Mouse (Mus musculus) spleen, postnatal 4 days (tissue): ENCODE results near the gene Pira2.
"Not testable (repeated sequence)": the region's sequence is repeated elsewhere in the genome, so short reads cannot be mapped to it uniquely, and the experiment has no call there.

Experiments used
- DNase-seq, 2 experiments: peaks; one replicate each; pipeline ENCODE4 v3.0.0; 2022; ENCODE audit warnings: low spot score in 2 of 2

The Pira2 gene

DNA sequence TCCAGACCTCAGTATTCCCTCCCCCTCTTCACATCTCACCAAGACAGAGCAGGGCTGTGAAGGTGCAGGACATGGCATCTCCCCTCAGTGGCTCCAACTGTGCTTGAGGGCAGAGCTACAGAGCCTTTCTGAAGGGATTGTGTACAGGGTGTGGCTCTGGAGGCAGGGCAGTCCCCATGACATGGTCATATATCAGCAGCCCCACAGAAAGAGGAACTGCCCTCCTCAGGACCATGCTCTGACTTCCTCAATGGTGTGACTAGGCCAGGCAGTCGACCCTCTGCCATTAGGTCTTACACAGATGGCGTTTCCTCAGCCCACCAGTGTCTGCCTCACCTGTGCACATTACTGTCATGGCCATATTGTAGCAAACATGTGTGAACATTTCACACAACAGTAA, at the start of gene Pira2:
Gene Pira2, minus strand, starts transcription at position 101 of the 400 bp plus-strand sequence.
- DNase-seq = not testable (repeated sequence)

DNA sequence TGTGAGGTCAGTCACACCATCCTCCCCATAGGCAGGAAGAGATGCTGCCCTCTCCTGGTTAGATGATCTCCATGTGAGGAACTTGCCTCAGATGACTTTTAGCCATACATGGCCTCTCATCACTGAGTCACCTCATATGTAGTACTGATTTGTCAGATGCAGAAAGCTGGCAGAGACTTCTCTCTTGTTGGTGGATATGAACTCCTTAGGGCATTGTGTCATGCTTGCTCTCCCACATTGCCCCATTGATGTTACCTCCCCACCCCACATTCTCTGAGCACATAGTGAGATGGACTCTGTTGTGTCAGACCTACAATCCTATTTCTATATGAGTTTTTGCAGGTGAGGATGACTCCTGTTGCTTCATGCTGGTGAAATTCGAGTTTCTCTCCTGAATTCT, 30.2 kb upstream of the Pira2 start:
- not testable (repeated sequence) for DNase-seq

DNA sequence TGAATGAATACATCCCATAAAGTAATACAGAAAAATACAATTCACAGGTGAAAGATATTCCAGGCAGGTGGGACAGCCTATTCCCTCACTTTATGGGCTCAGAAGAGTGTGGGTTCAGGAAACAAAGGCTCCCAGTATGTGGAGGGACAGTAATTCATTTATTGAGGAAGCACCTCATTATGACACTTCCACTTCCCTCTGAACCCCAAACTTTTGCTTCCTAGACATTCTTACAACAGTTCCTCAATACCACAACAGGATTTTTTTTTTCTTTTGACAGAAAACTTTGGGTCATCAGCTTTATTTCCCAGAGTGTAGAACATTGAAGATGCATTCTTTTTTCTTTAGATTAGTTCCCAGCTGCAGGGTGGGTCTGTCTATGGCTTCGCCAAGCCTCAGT, 7.0 kb downstream of the Pira2 start:
- DNase-seq = not testable (repeated sequence)

GRCm38 (mm10) chr7:3830633-3831032, 14.2 kb downstream of the Pira2 start:
- not testable (repeated sequence) for DNase-seq

DNA sequence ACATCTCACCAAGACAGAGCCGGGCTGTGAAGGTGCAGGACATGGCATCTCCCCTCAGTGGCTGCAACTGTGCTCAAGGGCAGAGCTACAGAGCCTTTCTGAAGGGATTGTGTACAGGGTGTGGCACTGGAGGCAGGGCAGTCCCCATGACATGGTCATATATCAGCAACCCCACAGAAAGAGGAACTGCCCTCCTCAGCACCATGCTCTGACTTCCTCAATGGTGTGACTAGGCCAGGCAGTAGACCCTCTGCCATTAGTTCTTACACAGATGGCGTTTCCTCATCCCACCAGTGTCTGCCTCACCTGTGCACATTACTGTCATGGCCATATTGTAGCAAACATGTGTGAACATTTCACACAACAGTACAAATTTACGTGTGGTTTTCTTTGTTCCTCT, 19.3 kb downstream of the Pira2 start, which contains the start of gene Gm15448:
Gene Gm15448, minus strand, starts transcription at position 89 of the 400 bp plus-strand sequence.
- not testable (repeated sequence) for DNase-seq

DNA sequence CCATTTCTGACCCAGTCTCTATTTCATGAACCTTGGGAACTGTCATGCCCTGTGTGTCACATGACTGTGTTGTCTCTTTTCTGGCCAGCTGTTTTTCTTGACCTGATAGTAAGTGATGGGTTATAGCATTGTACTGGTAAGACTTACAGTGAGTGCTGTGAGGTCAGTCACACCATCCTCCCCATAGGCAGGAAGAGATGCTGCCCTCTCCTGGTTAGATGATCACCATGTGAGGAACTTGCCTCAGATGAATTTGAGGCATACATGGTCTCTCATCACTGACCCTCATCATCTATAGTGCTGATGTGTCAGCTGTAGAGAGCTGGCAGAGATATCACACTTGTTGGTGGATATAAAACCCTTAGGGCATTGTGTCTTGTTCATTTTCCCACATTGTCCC, 32.9 kb downstream of the Pira2 start:
- DNase-seq = peak; percentile 18 to 66

- DNase-seq = not testable (repeated sequence)
Measured at GRCm38 (mm10) chr7:3802935-3803334, 41.9 kb downstream of the Pira2 start.

GRCm38 (mm10) chr7:3799940-3800339, 44.9 kb downstream of the Pira2 start:
- not testable (repeated sequence) for DNase-seq

DNA sequence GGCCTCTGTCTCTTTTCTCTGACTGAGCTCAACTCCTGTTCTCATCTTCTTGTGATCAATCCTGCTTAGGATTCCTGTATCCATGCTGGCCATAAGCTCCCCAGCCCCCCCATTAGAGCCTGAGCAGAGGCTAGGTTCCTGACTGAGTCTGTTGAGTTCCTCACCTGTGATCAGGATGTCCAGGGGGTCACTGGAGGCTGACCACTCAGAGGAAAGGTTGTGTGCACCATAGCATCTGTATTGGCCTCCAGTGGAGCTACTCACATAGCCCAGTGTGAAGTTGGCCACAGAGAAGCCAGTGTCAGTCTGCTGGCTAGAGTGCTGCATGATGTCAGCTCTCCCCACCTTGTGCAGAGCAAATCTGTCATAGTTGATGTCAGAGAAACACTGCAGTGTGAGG, 48.6 kb downstream of the Pira2 start:
- DNase-seq = peak in 1 of 2 experiments; percentile 52
